Mouse (Mus musculus) ES-E14 (cell line): ENCODE measurements around the gene Otud3.

ENCODE experiments used
- CHD2 ChIP-seq: IDR thresholded peaks from 2 replicates; pipeline ENCODE4 v1.6.1; 2014; ENCODE audit warnings: mild to moderate bottlenecking, low read depth, low read length, inconsistent platforms
- ZNF384 ChIP-seq: IDR thresholded peaks from 2 replicates; pipeline ENCODE4 v1.6.1; 2012; ENCODE audit warnings: low read depth, low read length, inconsistent platforms

DNA sequence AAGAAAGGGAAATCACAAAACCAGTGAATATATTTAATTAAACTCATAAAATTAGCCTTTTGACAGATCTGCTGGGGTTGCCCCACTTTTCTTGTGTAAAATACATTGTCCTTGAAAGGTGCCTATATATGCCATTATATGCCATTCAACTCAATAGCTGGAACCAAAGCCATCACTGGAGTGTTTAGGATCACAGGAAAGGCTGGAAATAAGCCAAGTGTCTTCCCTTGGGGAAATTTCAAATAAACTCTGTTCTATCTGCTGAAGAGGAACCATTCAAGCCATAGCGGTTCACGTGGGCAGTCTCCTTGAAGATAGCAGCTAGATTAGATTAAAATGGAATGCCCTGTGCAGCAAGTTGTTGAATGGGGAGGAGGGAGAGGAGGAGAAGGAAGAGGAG, 11.8 kb upstream of the Otud3 start:
- TF ChIP-seq CHD2 (no peak), ZNF384 (no peak)
